Mouse (Mus musculus) left cerebral cortex, postnatal 10 days (tissue): ENCODE measurements around the gene Synj2. TPM values are rescaled to one million over a fixed set of nuclear protein-coding genes. Genes with fewer than 3 reads are reported as not detected.
A peak's percentile ranks its signal among the peaks of the same experiment; 100 is the strongest.

Source experiments
- DNase-seq, 2 experiments: peaks; one replicate each; pipeline ENCODE4 v3.0.0; 2021 to 2022; ENCODE audit warnings: low spot score in 2 of 2, mixed read lengths in 1 of 2; ENCODE audit errors: extremely low spot score in 1 of 2
- intact Hi-C: fragments of 180-260 bp; cut with DNase I; formaldehyde crosslinking; loops from one replicate; pipeline ENCODE4 v1.15.1; 2025
- total RNA-seq, 2 experiments: library from RNA; stranded (reverse); gene quantifications; 2 replicates each; pipeline ENCODE4 v1.2.3; 2021

Gene Synj2
- total RNA-seq, 2 experiments from 2014 or later = 32.8 to 34.8 TPM

DNA sequence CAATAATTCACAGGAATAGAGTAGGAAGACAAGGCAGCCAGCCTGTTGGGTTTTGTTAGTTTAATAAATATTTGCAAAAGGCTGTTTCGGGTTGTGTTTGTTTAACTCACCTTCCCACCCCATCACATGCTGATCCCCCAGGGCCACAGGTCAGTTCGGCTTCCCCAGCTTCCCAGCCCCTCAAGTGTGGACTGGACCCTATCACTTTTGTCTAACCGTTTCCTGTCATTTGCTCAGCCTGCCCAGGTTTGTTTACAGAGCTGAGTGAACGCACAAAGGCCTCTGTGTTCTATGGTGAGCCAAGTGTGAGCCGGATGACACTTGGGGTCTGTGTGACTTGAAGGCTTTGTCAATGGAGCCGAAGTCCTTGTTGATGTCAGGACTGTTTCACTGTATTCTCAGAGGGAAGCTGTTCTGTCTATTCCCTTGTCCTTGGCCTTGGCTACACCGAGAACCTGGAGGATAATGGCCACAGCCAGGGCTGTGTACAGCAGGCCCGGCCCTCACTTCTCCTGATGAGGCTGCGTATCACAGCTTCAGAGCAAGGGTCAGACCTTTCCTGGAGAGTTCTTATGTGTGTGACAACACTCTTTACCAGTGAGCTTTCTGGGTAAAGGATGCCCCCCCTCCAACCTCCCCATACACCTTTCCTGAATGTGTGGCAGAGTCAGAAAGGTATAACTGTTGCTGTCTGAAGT, 24.2 kb downstream of the Synj2 start:
- intact Hi-C loops = no loop called here
- no peak for DNase-seq

DNA sequence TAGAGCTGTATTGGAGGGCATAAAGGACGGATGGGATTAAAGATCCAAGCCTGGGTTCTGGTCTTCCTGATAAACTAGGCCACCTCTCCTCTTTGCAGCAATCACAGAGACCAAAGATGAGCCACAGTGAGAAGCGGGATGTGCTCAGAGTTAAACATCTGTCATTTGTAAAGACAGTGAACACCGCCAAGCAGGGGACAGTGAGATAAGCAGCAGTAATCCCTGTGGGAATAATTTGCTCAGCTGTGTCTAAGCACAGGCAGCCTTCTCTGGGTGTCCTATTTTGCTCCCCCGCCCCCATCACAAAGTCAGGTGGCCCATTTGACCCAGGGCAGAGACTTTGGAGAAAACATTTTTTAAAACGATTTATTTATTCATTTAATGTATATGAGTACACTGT, 25.6 kb downstream of the Synj2 start:
- intact Hi-C loops = no loop called here
- DNase-seq = no peak

- intact Hi-C loops = no loop called here
- no peak for DNase-seq
Measured at GRCm38 (mm10) chr17:5968562-5968961, 27.5 kb downstream of the Synj2 start.

GRCm38 (mm10) chr17:5969246-5969645, 28.2 kb downstream of the Synj2 start:
- intact Hi-C loops = no loop called here
- DNase-seq = no peak

GRCm38 (mm10) chr17:5970298-5970821, 29.3 kb downstream of the Synj2 start:
- intact Hi-C loops = no loop called here
- no peak for DNase-seq

GRCm38 (mm10) chr17:5973536-5973935, 32.5 kb downstream of the Synj2 start:
- intact Hi-C loops = no loop called here
- no peak for DNase-seq

GRCm38 (mm10) chr17:5975099-5975977, 34.3 kb downstream of the Synj2 start:
- intact Hi-C loops = loop anchor here (5.0 kb wide), 1 partner anchor 33 kb away; the partner anchor contains the start of gene Synj2
- DNase-seq = peak; percentile 70 to 72

DNA sequence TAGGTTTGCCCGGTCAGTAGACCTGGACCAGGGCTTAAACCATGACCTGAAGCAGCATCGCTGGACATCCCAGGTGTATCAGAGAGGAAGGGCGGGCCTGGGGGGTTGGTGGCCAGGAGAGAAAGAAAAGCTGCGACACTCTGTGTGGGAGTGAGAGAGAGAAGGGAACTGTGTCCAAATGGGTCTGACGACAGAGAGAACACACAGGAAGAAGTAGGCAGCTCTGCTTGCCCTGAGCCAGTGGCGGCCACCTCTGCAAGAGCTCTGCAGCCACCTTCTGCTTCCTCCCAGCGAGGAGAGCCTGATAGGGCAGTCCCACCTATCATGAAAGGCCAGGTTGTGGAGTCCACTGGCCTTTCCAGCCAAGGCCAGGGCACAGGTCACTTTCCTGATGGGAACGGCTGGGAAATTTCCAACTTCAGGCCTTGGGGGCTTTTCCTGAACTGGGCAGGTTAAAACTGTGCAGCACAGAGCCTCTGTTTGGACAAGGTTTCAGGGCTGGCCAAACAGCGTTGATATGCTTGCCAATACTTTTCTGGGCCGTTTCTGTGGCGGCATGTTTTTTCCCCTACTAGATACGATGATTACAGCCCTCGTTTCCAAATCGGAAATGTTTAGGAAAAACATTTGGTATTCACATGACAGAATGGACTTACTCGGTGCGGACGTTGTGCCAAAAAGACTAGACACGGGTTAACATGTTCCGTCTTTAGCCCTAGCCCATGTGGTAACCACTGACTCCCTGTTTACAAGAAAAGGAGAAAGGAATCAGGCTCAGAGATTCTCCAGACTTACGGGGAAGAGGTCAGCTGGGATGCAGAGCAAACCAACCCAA, 35.4 kb downstream of the Synj2 start:
- no peak for DNase-seq
- intact Hi-C loops = loop anchor here (5.0 kb wide), 1 partner anchor 34 kb away; the partner anchor contains the start of gene Synj2

- DNase-seq = peak in 1 of 2 experiments; percentile 61
- intact Hi-C loops = loop anchor here (5.0 kb wide), 1 partner anchor 35 kb away; the partner anchor contains the start of gene Synj2
Measured at GRCm38 (mm10) chr17:5977056-5977920, 36.2 kb downstream of the Synj2 start.

DNA sequence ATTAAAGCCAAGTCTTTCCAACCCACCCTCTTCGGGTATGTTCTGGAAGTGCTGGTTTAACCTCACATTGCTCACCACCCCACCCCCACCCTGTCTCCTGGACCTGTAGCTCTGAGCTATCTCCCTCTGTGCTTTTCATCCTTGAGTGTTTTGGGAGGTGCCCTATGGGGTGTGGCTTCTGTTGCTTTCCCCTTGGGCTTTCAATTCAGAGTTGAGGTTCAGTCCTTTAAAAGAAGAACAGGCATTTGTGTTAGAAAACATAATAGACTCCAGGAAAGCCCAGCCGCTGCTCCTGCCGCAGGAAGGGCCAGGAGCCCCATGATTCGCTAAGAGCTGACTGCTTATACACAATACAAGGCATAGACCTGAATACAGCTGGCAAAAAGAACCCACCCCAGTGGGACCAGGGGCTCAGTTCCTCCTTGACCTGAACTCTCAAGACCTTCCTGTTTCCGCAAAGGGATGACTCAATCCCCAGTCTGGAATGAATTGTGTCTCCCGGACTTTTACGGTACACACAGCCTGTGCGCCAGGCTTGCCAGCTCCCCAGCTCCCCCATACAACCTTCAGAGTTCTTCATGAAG, 36.9 kb downstream of the Synj2 start:
- no peak for DNase-seq
- intact Hi-C loops = loop anchor here (5.0 kb wide), 1 partner anchor 36 kb away; the partner anchor contains the start of gene Synj2

- intact Hi-C loops = loop anchor here (5.0 kb wide), 1 partner anchor 36 kb away; the partner anchor contains the start of gene Synj2
- DNase-seq = no peak
Measured at GRCm38 (mm10) chr17:5978505-5979077, 37.5 kb downstream of the Synj2 start.

DNA sequence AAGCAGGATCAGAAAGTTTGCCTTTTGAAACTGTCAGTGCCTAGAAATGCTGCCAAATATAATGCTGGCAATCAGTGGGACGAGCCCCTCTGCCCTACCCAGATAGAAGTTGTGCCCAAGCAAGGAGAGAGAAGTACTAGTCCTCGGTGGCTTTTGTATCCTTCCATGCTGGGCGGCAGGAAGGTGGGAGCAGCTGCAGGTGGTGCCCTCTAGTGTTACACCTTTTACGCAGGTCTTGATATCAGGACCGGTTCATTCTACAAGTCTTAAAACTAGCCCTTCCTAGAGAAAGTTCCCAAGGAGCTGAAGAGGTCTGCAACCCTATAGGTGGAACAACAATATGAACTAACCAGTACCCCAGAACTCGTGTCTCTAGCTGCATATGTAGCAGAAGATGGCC, 39.8 kb downstream of the Synj2 start:
- no peak for DNase-seq
- intact Hi-C loops = no loop called here

GRCm38 (mm10) chr17:5983150-5983549, 42.1 kb downstream of the Synj2 start:
- intact Hi-C loops = no loop called here
- DNase-seq = no peak

- intact Hi-C loops = no loop called here
- DNase-seq = no peak
Measured at GRCm38 (mm10) chr17:5983901-5984300, 42.8 kb downstream of the Synj2 start.

- DNase-seq = no peak
- intact Hi-C loops = no loop called here
Measured at GRCm38 (mm10) chr17:5984700-5985231, 43.7 kb downstream of the Synj2 start.

- DNase-seq = no peak
Measured at GRCm38 (mm10) chr17:5985271-5985670, 44.2 kb downstream of the Synj2 start.

More at GRCm38 (mm10) chr17:5985271-5985670, 44.2 kb downstream of the Synj2 start:
- intact Hi-C loops = no loop called here
